9 mouse cellular contexts compared by ENCODE assay signal in the genomic region with DNA sequence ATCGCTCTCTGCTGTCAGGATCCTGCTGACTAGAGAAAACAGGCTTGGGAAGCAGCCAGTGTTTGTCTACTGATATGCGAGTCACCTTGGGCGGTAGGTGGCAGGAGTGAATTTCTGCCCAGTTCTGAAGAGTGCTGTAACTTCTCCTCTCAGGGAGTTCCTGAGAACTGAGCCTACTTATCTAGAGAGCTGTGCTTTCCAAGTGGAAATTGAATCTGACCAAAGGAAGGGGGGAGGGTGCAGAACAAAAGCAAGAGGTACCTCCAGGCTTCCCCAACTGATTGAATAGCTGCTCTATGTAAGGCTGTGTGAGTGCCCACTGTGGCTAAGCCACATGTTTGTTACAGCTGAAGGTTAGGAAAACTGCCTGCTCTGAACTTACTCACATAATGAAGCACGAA.
DNase-seq lines count a peak whose midpoint lies in the region; ATAC-seq and TF ChIP-seq lines count a peak whose summit lies in the region.
"Had no signal": no experiment of that assay in that cellular context is flagged by ENCODE, and none has a peak within 500 bp of the region (broad histone marks: within the 10 kb centered on the region; RNA-seq: fewer than 3 reads in every experiment).

No protein-coding gene starts in this region.

- no peak overlapping the region for H3K4me3 ChIP-seq in forebrain, embryonic 11.5 days (ENCODE audit: low read depth, low read length)
- no peak overlapping the region for H3K4me3 ChIP-seq in lung, embryonic 14.5 days (ENCODE audit: low read depth, low read length)
- H3K4me3 ChIP-seq: erythroblast, embryonic 14.5 days had no signal

- 14% methylated on average over 4 of the region's 4 CpGs for WGBS in forebrain, embryonic 11.5 days
- 43% methylated on average over 4 of the region's 4 CpGs for WGBS in lung, embryonic 14.5 days

- no peaks in the 10 kb centered on the region for H3K36me3 ChIP-seq in forebrain, embryonic 11.5 days (ENCODE audit: control insufficient read depth, insufficient read depth, low read length)
- no peaks in the 10 kb centered on the region for H3K36me3 ChIP-seq in lung, embryonic 14.5 days (ENCODE audit: insufficient read depth)

- no peak overlapping the region for H3K4me2 ChIP-seq in forebrain, embryonic 11.5 days (ENCODE audit: low read depth, low read length, severe bottlenecking)
- no peak overlapping the region for H3K4me2 ChIP-seq in lung, embryonic 14.5 days

- no peak overlapping the region for H3K9ac ChIP-seq in forebrain, embryonic 11.5 days (ENCODE audit: low read length)
- H3K9ac ChIP-seq in lung, embryonic 14.5 days: no peak overlapping the region

- peak; percentile 7; the same call in 1 of the 2 replicates for TF ChIP-seq CTCF in lung, embryonic 14.5 days (IDR thresholded peaks at IDR 0.05; ENCODE audit: low read depth)

- DNase-seq in 3T3-L1 (ENCODE audit: low read depth, low spot score): peak; percentile 76
- peak; percentile 6 for DNase-seq in ES-CJ7 (ENCODE audit: low read depth, low spot score)
- DNase-seq in forebrain, embryonic 11.5 days (ENCODE audit: low spot score): peak; percentile 68
- DNase-seq in lung, embryonic 14.5 days: peak; percentile 21
- DNase-seq in frontal cortex, adult 2 months (ENCODE audit: extremely low spot score in 1 of 2, low spot score in 1 of 2): no peak
- DNase-seq in layer of hippocampus, postnatal 10 days (ENCODE audit: low spot score in 2 of 2): no peak

- H3K27me3 ChIP-seq in forebrain, embryonic 11.5 days (ENCODE audit: control insufficient read depth, insufficient read depth, low read length): no peaks in the 10 kb centered on the region
- no peaks in the 10 kb centered on the region for H3K27me3 ChIP-seq in lung, embryonic 14.5 days (ENCODE audit: insufficient read depth, low read length)

- ATAC-seq in forebrain, embryonic 11.5 days (replicated peaks; ENCODE audit: low FRiP score): peak; percentile 93
- ATAC-seq in lung, embryonic 14.5 days (ENCODE audit: insufficient read depth): peak; percentile 65; the same call in 1 of the 2 replicates
- ATAC-seq in erythroid progenitor cell, adult 5-6 weeks (replicated peaks; ENCODE audit: low FRiP score, poor library complexity, severe bottlenecking): no peak
- no peak for ATAC-seq in frontal cortex, adult (ENCODE audit: low TSS enrichment)

- H3K9me3 ChIP-seq in forebrain, embryonic 11.5 days (ENCODE audit: control insufficient read depth, low read length): no peaks in the 10 kb centered on the region
- no peaks in the 10 kb centered on the region for H3K9me3 ChIP-seq in lung, embryonic 14.5 days (ENCODE audit: low read depth, low read length)

- H3K4me1 ChIP-seq in forebrain, embryonic 11.5 days (replicated peaks; ENCODE audit: control insufficient read depth, insufficient read depth, low read length): peaks cover 19% of the 10 kb centered on the region
- H3K4me1 ChIP-seq in lung, embryonic 14.5 days (ENCODE audit: insufficient read depth): no peaks in the 10 kb centered on the region

- H3K27ac ChIP-seq in forebrain, embryonic 11.5 days (ENCODE audit: low read depth, low read length): peak overlapping the region; percentile 77
- H3K27ac ChIP-seq in lung, embryonic 14.5 days (ENCODE audit: low read depth): peak overlapping the region; percentile 6; the same call in 1 of the 2 replicates

Comparison
In these comparisons a context has a peak if more than half of its experiments do, and no peak if none do; other contexts are left out.
1. DNase-seq: peak in 3T3-L1 (single experiment), ES-CJ7 (single experiment), forebrain, embryonic 11.5 days (single experiment) and lung, embryonic 14.5 days (single experiment); none in frontal cortex, adult 2 months (0 of 2) and layer of hippocampus, postnatal 10 days (0 of 2).
2. ATAC-seq: peak in forebrain, embryonic 11.5 days (single experiment) and lung, embryonic 14.5 days (single experiment); none in erythroid progenitor cell, adult 5-6 weeks (single experiment) and frontal cortex, adult (single experiment).